In genomic region chr15:94602441-94602840, GRCm38 (mm10) we compare ENCODE assay signal across 20 mouse cellular contexts. TPM values are rescaled to one million over a fixed set of nuclear protein-coding genes. Genes with fewer than 3 reads are reported as not detected.
"Had no signal": no experiment of that assay in that cellular context is flagged by ENCODE, and none has a peak within 500 bp of the region (broad histone marks: within the 10 kb centered on the region; RNA-seq: fewer than 3 reads in every experiment).

No protein-coding gene starts in this region.

- H3K27ac ChIP-seq: midbrain, embryonic 10.5 days; midbrain, embryonic 12.5 days; neural tube, embryonic 13.5 days; neural tube, embryonic 15.5 days had no signal

- DNase-seq: lung, embryonic 14.5 days; lung, postnatal 10 days; lung, postnatal 4 days; midbrain, embryonic 14.5 days; retina, postnatal 1 day; right cerebral cortex, adult 18-20 months; right cerebral cortex, postnatal 25 days; right cerebral cortex, postnatal 4 days; spleen, adult 18-20 months; thymus, adult 18-20 months; thymus, postnatal 14 days; thymus, postnatal 36 days had no signal

- H3K4me2 ChIP-seq: lung, embryonic 14.5 days; midbrain, embryonic 12.5 days; neural tube, embryonic 13.5 days; neural tube, embryonic 15.5 days had no signal

- H3K36me3 ChIP-seq: midbrain, embryonic 10.5 days; midbrain, embryonic 12.5 days; neural tube, embryonic 13.5 days; neural tube, embryonic 15.5 days had no signal

- H3K27me3 ChIP-seq: midbrain, embryonic 12.5 days; neural tube, embryonic 13.5 days; neural tube, embryonic 15.5 days had no signal

- ATAC-seq: midbrain, embryonic 16.5 days had no signal

- H3K9ac ChIP-seq: lung, embryonic 14.5 days; midbrain, embryonic 12.5 days; neural tube, embryonic 13.5 days; neural tube, embryonic 15.5 days had no signal

- H3K4me1 ChIP-seq: midbrain, embryonic 12.5 days; neural tube, embryonic 13.5 days; neural tube, embryonic 15.5 days had no signal

- H3K4me3 ChIP-seq: midbrain, embryonic 10.5 days; midbrain, embryonic 12.5 days; myocyte; neural tube, embryonic 13.5 days; neural tube, embryonic 15.5 days had no signal

- H3K9me3 ChIP-seq: midbrain, embryonic 10.5 days; midbrain, embryonic 12.5 days; neural tube, embryonic 13.5 days; neural tube, embryonic 15.5 days had no signal

RNA-seq across cellular contexts. Expression of gene Tmem117, which starts 26.6 kb away (rescaled TPM):
- total RNA-seq: megakaryocyte, adult 5-6 weeks; megakaryocyte-erythroid progenitor cell, adult 5-6 weeks had no signal
